ENCODE assay signal across 8 mouse cellular contexts in genomic region chr1:75413749-75414148, GRCm38 (mm10). TPM values are rescaled to one million over a fixed set of nuclear protein-coding genes. Genes with fewer than 3 reads are reported as not detected.
DNase-seq lines count a peak whose midpoint lies in the region; TF ChIP-seq lines count a peak whose summit lies in the region.

No protein-coding gene starts in this region.

- TF ChIP-seq POLR2A in thymus, adult 2 months (IDR thresholded peaks at IDR 0.05; ENCODE audit: control insufficient read depth, extremely low read depth, insufficient read depth, low read length, poor library complexity) = no peak

- H3K9ac ChIP-seq in ES-E14 (ENCODE audit: insufficient read depth, low read depth, low read length, poor library complexity, severe bottlenecking) = no peak overlapping the region

- TF ChIP-seq CTCF in thymus, adult 2 months (IDR thresholded peaks at IDR 0.05; ENCODE audit: borderline replicate concordance, control insufficient read depth, extremely low read depth, insufficient read depth, low read length, poor library complexity) = 0 out of 2 replicates have a peak, but pooled peaks have one; percentile 41

- 56% methylated on average over 3 of the region's 3 CpGs for WGBS in thymus, adult 2 months

- peak; percentile 42 for DNase-seq in left cerebral cortex, adult 11 months (ENCODE audit: low spot score)
- DNase-seq in left cerebral cortex, postnatal 4 days = no peak
- peak; percentile 69 for DNase-seq in ES-E14 (ENCODE audit: low read depth, low spot score)
- peak; percentile 18 for DNase-seq in c-Kit-positive CD71-positive TER-119-positive erythroid progenitor cells, embryonic 14.5 days (ENCODE audit: low spot score)
- peak; percentile 53 to 67 for DNase-seq in heart, postnatal 14 days
- peak; percentile 65 for DNase-seq in thymus, adult 2 months
- DNase-seq in adrenal gland, postnatal 25 days = no peak
- no peak for DNase-seq in testis, postnatal 14 days (ENCODE audit: low spot score)

- intact Hi-C loops in left cerebral cortex, postnatal 4 days (cut with DNase I) = no loop called here
- intact Hi-C loops in heart, postnatal 14 days (cut with DNase I) = loop anchor here (5.0 kb wide), 2 partner anchors 41 to 66 kb away; no protein-coding TSS in a partner anchor

- H3K4me1 ChIP-seq in ES-E14 (ENCODE audit: control insufficient read depth in 2 of 2, insufficient read depth in 2 of 2, low read length in 2 of 2, poor library complexity in 1 of 2) = peaks cover 0 to 6% of the 10 kb centered on the region in 2 experiments; a peak in 1 of 4 replicates
- no peaks in the 10 kb centered on the region for H3K4me1 ChIP-seq in thymus, adult 2 months (replicated peaks; ENCODE audit: control insufficient read depth, insufficient read depth, low read length)

- in situ Hi-C loops in ES-E14 (cut with MboI; ENCODE audit: low sequenced_read_pairs in 2 of 2, unreplicated experiment in 2 of 2) = no loop called here

- no peaks in the 10 kb centered on the region for H3K27me3 ChIP-seq in thymus, adult 2 months (ENCODE audit: control insufficient read depth, insufficient read depth, low read length)

- no peak overlapping the region for H3K4me3 ChIP-seq in ES-E14 (ENCODE audit: insufficient read depth in 1 of 2, low read depth in 1 of 2, low read length in 2 of 2, poor library complexity in 1 of 2, severe bottlenecking in 1 of 2)
- H3K4me3 ChIP-seq in thymus, adult 2 months (ENCODE audit: control insufficient read depth, insufficient read depth, low read length) = no peak overlapping the region

- H3K9me3 ChIP-seq in ES-E14 (ENCODE audit: control insufficient read depth, insufficient read depth, low read depth, low read length) = no peaks in the 10 kb centered on the region

- no peaks in the 10 kb centered on the region for H3K36me3 ChIP-seq in ES-E14 (ENCODE audit: control insufficient read depth, insufficient read depth, low read length, poor library complexity, severe bottlenecking)
- no peaks in the 10 kb centered on the region for H3K36me3 ChIP-seq in thymus, adult 2 months (ENCODE audit: control insufficient read depth, insufficient read depth, low read length)

- no peak overlapping the region for H3K27ac ChIP-seq in ES-E14 (ENCODE audit: insufficient read depth, low read depth, low read length, poor library complexity, severe bottlenecking)
- no peak overlapping the region for H3K27ac ChIP-seq in thymus, adult 2 months (ENCODE audit: control insufficient read depth, insufficient read depth, low read length)

TF ChIP-seq in ES-E14, 5 proteins besides CTCF, POLR2A, EP300 and RAD21:
- TF ChIP-seq ZC3H11A (IDR thresholded peaks at IDR 0.05; ENCODE audit: borderline replicate concordance, low read depth, low read length) (no peak), ZNF384 (IDR thresholded peaks at IDR 0.05; ENCODE audit: low read depth, low read length) (no peak), MAFK (IDR thresholded peaks at IDR 0.05; ENCODE audit: insufficient read depth, low read depth, low read length) (no peak), CHD2 (IDR thresholded peaks at IDR 0.05; ENCODE audit: low read depth, low read length) (no peak), HCFC1 (IDR thresholded peaks at IDR 0.05; ENCODE audit: borderline replicate concordance, insufficient read depth, low read length) (no peak)

RNA-seq across cellular contexts. Expression of gene Gmppa, which starts 22.0 kb away (rescaled TPM):
- 10 to 100 TPM; 47.9 to 60.5 TPM for total RNA-seq in left cerebral cortex, postnatal 4 days (2021)
- total RNA-seq in ES-E14 (2012; rRNA removed) = 40.2 and 51.6 TPM in 2 replicates
- total RNA-seq in heart, postnatal 14 days (2021) = 10 to 100 TPM; 32.3 to 32.5 TPM
- polyA plus RNA-seq in thymus, adult 2 months (2012; rRNA removed) = 102 and 128 TPM in 2 replicates
- total RNA-seq in adrenal gland, postnatal 25 days (2021) = 78.5 and 82.3 TPM in 2 replicates

RNA-seq across cellular contexts. Expression of gene Asic4, which starts 36.5 kb away (rescaled TPM):
- total RNA-seq in left cerebral cortex, postnatal 4 days (2021) = 10 to 100 TPM in 1 of 2 experiments, 1 to 10 TPM in 1; 8.6 to 10.2 TPM
- total RNA-seq in ES-E14 (2012; rRNA removed) = not detected in 2 replicates
- not detected for total RNA-seq in heart, postnatal 14 days (2021)
- polyA plus RNA-seq in thymus, adult 2 months (2012; rRNA removed) = 0.05 TPM in 2 replicates
- 4.8 and 6.9 TPM in 2 replicates for total RNA-seq in adrenal gland, postnatal 25 days (2021)

RNA-seq across cellular contexts. Expression of gene Speg, which starts 38.7 kb away (rescaled TPM):
- total RNA-seq in left cerebral cortex, postnatal 4 days (2021) = 100 to 1,000 TPM; 131 to 143 TPM
- total RNA-seq in ES-E14 (2012; rRNA removed) = 16.9 and 31.2 TPM in 2 replicates
- total RNA-seq in heart, postnatal 14 days (2021) = 100 to 1,000 TPM; 125 to 126 TPM
- polyA plus RNA-seq in thymus, adult 2 months (2012; rRNA removed) = 11.0 and 12.1 TPM in 2 replicates
- 15.8 and 18.1 TPM in 2 replicates for total RNA-seq in adrenal gland, postnatal 25 days (2021)

RNA-seq across cellular contexts. Expression of gene Des, which starts 53.6 kb away (rescaled TPM):
- total RNA-seq in left cerebral cortex, postnatal 4 days (2021) = 1 to 10 TPM; 1.6 to 2.5 TPM
- 10.8 and 19.4 TPM in 2 replicates for total RNA-seq in ES-E14 (2012; rRNA removed)
- 1,000 to 10,000 TPM; 1,039 to 1,057 TPM for total RNA-seq in heart, postnatal 14 days (2021)
- 6.8 and 31.6 TPM in 2 replicates for polyA plus RNA-seq in thymus, adult 2 months (2012; rRNA removed)
- 9.3 and 14.1 TPM in 2 replicates for total RNA-seq in adrenal gland, postnatal 25 days (2021)

Comparison
In these comparisons a context has a peak if more than half of its experiments do, and no peak if none do; other contexts are left out.
1. DNase-seq: peak in left cerebral cortex, adult 11 months (single experiment), ES-E14 (single experiment), c-Kit-positive CD71-positive TER-119-positive erythroid progenitor cells, embryonic 14.5 days (single experiment), heart, postnatal 14 days (2 of 2) and thymus, adult 2 months (single experiment); none in left cerebral cortex, postnatal 4 days (single experiment), adrenal gland, postnatal 25 days (single experiment) and testis, postnatal 14 days (single experiment).